Mouse (Mus musculus) spleen, adult 2 months (tissue): ENCODE measurements around the gene Ncoa3. TPM values are rescaled to one million over a fixed set of nuclear protein-coding genes. Genes with fewer than 3 reads are reported as not detected.

Experiments
- DNase-seq, 2 experiments: peaks; one replicate each; pipeline versions ENCODE4 v3.0.0 to v3.0.0-alpha.2; 2012 to 2021; ENCODE audit warnings: low spot score in 2 of 2, low read depth in 1 of 2
- H3K27ac ChIP-seq: fragments of 200-500 bp; 2 replicates; pipeline ENCODE4 v1.5.1; 2012; ENCODE audit warnings: low read length, inconsistent platforms; ENCODE audit not compliant: insufficient read depth
- H3K27me3 ChIP-seq: fragments of 200-500 bp; 2 replicates; pipeline ENCODE4 v1.6.1; 2012; ENCODE audit warnings: mild to moderate bottlenecking, moderate library complexity, low read length, inconsistent platforms; ENCODE audit not compliant: control insufficient read depth, insufficient read depth
- H3K36me3 ChIP-seq: fragments of 200-500 bp; 2 replicates; pipeline ENCODE4 v1.6.1; 2012; ENCODE audit warnings: mild to moderate bottlenecking, low read length, inconsistent platforms; ENCODE audit not compliant: control insufficient read depth, insufficient read depth
- H3K4me1 ChIP-seq: fragments of 200-500 bp; 2 replicates; pipeline ENCODE4 v1.6.1; 2011; ENCODE audit warnings: inconsistent platforms; ENCODE audit not compliant: control insufficient read depth, insufficient read depth, insufficient read length
- H3K4me3 ChIP-seq: fragments of 200-500 bp; 2 replicates; pipeline ENCODE4 v1.5.1; 2011; ENCODE audit warnings: mild to moderate bottlenecking, inconsistent platforms; ENCODE audit not compliant: insufficient read depth, insufficient read length; ENCODE audit errors: extremely low read depth
- CTCF ChIP-seq: fragments of 200-500 bp; IDR thresholded peaks from 2 replicates; pipeline ENCODE4 v1.5.1; 2011; ENCODE audit warnings: mild to moderate bottlenecking, inconsistent platforms; ENCODE audit not compliant: insufficient read depth, insufficient read length, insufficient replicate concordance; ENCODE audit errors: extremely low read depth
- POLR2A ChIP-seq: fragments of 200-500 bp; IDR thresholded peaks from 2 replicates; pipeline ENCODE4 v1.6.1; 2011; ENCODE audit warnings: low read depth, low read length, inconsistent platforms
- WGBS: fragments of 180-500 bp; shearing (Covaris S2); methylation state at CpG from one replicate; pipeline ENCODE4 v1.1.7; 2018; 5-methylcytosine and 5-hydroxymethylcytosine counted together
- polyA plus RNA-seq: library from polyadenylated mRNA; depleted of rRNA; stranded (reverse); fragments of >200 nt; gene quantifications from 2 replicates; pipeline ENCODE4 v1.2.3, GENCODE M21; 2012

Gene Ncoa3
- polyA plus RNA-seq, 1 experiment: 48.4 TPM

GRCm38 (mm10) chr2:166092412-166092811 is 100.0 kb downstream of the Ncoa3 start:
- 92% methylated on average over 6 of the region's 6 CpGs for WGBS
- Histone ChIP-seq H3K36me3 (no peaks in the 10 kb centered on the region), H3K27me3 (no peaks in the 10 kb centered on the region), H3K4me3 (no peak overlapping the region), H3K27ac (no peak overlapping the region), H3K4me1 (no peaks in the 10 kb centered on the region)
- TF ChIP-seq POLR2A (no peak), CTCF (no peak)
- DNase-seq: no peak

DNA sequence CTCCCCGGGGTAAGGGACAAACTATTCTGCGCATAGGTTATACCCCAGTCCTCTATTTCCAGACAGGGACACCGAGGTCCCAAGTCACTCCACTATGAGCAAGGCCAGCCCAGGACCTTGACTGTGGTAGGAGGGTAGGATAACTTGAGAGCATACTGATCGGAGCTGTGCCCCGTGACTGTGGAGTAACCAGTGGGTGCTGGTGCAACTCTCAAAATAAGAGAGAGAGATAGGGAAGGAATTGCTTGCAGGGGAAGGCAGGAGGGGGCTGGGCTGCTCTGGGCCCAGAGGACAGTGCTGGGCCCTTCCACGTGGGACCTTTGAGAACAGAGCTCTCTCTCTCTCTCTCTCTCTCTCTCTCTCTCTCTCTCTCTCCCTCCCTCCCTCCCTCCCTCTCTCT is 103.9 kb downstream of the Ncoa3 start:
- H3K36me3 ChIP-seq: no peaks in the 10 kb centered on the region
- no peak overlapping the region for H3K4me3 ChIP-seq
- no peaks in the 10 kb centered on the region for H3K27me3 ChIP-seq
- no peak for DNase-seq
- H3K4me1 ChIP-seq: no peaks in the 10 kb centered on the region
- no peak overlapping the region for H3K27ac ChIP-seq
- TF ChIP-seq CTCF (no peak), POLR2A (no peak)
- 94% methylated on average over 6 of the region's 6 CpGs for WGBS

GRCm38 (mm10) chr2:166096834-166097233 is 104.4 kb downstream of the Ncoa3 start:
- no peaks in the 10 kb centered on the region for H3K4me1 ChIP-seq
- TF ChIP-seq POLR2A (no peak), CTCF (no peak)
- 97% methylated on average over 1 of the region's 1 CpGs for WGBS
- H3K4me3 ChIP-seq: no peak overlapping the region
- H3K27ac ChIP-seq: no peak overlapping the region
- H3K36me3 ChIP-seq: no peaks in the 10 kb centered on the region
- H3K27me3 ChIP-seq: no peaks in the 10 kb centered on the region
- no peak for DNase-seq

DNA sequence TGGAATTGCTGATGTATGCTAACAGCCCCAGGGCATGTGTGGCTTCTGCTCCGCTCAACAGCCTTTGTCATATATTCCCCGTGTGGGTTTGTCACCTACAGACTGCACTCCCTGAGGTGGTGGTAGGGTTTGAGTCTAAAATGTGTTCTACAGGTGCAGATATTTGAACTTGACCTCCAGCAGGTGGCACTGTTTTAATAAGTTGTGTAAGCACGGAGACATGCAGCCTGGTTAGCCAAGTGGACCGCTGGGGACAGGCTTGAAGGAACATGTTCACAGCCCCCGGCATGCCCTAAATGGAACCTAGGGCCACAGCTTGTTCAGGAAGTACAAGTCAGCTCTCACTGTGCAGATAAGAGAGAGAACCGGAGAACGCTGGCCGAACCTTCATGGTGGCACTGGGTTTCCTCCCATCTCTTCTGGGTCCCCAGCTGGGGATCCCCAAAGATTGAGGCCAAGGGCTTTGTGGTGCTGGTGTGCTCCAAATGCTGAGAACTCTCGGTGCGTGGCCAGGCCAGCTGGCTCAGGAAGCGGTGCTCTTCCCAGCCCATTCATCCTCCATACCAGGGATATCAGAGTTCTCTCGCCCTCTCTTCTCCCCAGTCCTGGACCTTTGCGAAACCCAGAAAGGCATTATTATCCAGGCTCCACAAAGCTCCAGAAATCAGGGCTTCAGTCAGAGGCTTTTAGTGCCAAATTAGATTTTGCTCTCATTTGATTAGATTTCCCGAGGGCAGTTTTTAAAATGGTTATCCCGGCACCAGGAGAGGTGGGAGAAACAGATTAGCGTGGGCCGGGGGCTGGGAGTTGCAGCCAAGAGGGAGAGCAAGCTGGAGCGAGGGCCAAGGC is 105.2 kb downstream of the Ncoa3 start:
- peak; percentile 29; the same call in 1 of the 2 replicates for TF ChIP-seq CTCF
- TF ChIP-seq POLR2A: no peak
- Histone ChIP-seq H3K27ac (no peak overlapping the region), H3K36me3 (no peaks in the 10 kb centered on the region), H3K4me3 (no peak overlapping the region), H3K27me3 (no peaks in the 10 kb centered on the region), H3K4me1 (no peaks in the 10 kb centered on the region; the same call in 1 of the 2 replicates)
- 73% methylated on average over 18 of the region's 18 CpGs for WGBS
- DNase-seq: peak; percentile 12 to 31

GRCm38 (mm10) chr2:166098292-166098933 is 106.0 kb downstream of the Ncoa3 start:
- TF ChIP-seq CTCF (no peak), POLR2A (no peak)
- no peak for DNase-seq
- H3K27ac ChIP-seq: no peak overlapping the region
- 91% methylated on average over 15 of the region's 15 CpGs for WGBS
- H3K4me1 ChIP-seq: no peaks in the 10 kb centered on the region; the same call in 1 of the 2 replicates
- no peaks in the 10 kb centered on the region for H3K27me3 ChIP-seq
- no peak overlapping the region for H3K4me3 ChIP-seq
- H3K36me3 ChIP-seq: no peaks in the 10 kb centered on the region

DNA sequence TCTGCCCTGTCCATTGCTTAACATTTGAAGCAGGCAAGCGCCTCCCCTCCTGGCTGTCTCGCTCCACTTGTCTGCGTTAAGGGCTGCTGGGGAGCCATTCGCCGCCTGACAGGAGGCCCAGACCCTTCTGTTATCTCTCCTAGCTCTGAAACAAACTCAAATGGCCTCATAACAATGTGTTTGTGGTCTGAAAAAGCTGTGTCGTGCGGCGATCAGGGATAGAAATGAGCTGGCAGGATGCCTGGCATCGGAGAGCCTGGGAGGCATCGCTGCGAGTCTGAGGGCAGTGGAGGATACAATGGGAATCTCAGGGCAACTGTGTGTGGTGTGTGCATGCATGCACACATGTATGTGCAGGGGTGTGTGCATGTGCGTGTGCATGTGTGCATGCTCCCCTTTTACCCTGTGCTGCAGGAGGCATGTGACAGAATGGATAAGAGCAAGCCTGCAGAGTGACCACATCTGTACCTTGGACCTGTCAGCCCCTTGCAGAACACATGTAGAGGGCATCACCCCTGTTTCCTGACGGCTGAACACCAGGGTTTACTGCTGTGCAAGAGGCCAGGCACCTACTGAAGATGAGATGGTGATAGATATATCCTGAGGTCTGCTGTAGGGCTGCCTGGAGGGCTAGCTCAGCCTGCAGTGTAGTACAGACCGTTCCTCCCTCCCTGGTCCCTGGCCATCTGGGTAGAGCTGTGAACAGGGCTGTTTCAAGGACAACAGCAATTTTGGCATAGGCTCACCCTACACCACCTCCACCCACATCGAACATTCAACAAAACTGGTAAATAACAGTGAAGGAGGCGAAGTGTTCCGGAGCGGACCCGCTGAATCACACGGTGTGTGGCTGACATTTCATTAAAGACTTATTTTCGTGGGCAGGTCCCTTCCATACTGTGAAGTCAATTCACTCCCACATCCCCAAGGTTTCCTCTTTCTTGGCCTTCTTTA is 108.2 kb downstream of the Ncoa3 start:
- H3K4me3 ChIP-seq: no peak overlapping the region
- TF ChIP-seq POLR2A (no peak), CTCF (no peak)
- no peak for DNase-seq
- 90% methylated on average over 21 of the region's 21 CpGs for WGBS
- no peaks in the 10 kb centered on the region for H3K36me3 ChIP-seq
- no peaks in the 10 kb centered on the region; the same call in 1 of the 2 replicates for H3K4me1 ChIP-seq
- no peaks in the 10 kb centered on the region for H3K27me3 ChIP-seq
- H3K27ac ChIP-seq: no peak overlapping the region
